Mouse (Mus musculus): Measurements from ENCODE around the gene Tex2.
A peak's percentile ranks its signal among the peaks of the same experiment; 100 is the strongest.

- TF ChIP-seq CTCF (IDR thresholded peaks at IDR 0.05; ENCODE audit: extremely low read depth, insufficient read depth, insufficient read length, insufficient replicate concordance), result peak; percentile 91; the same call in 1 of the 2 replicates
- no peak for TF ChIP-seq POLR2A (IDR thresholded peaks at IDR 0.05; ENCODE audit: low read depth, low read length)
Observed at GRCm38 (mm10) chr11:106648347-106648746, 35.1 kb upstream of the Tex2 start.
